Mouse (Mus musculus) MEL-GATA-1-ER (cell line): ENCODE measurements at regions not wholly inside any gene's neighbourhood (a gene's known extent, or its start where the extent isn't known, plus 50 kb on each side); places are given as distances from the start of the nearest gene placed in this dataset.

Experiments
- DNase-seq: peaks from one replicate; pipeline ENCODE4 v3.0.0-alpha.2; 2012; ENCODE audit warnings: low read depth; ENCODE audit errors: extremely low read depth

GRCm38 (mm10) chr10:97346949-97347348 is 132.5 kb upstream of the Dcn start:
- no peak for DNase-seq

- DNase-seq, result no peak
Measured at GRCm38 (mm10) chr10:97368625-97369024, 110.8 kb upstream of the Dcn start.

GRCm38 (mm10) chr10:97375824-97376223 is 103.6 kb upstream of the Dcn start:
- peak; percentile 21 for DNase-seq

GRCm38 (mm10) chr10:97376376-97376775 is 103.0 kb upstream of the Dcn start:
- DNase-seq, result no peak

- no peak for DNase-seq
Measured at GRCm38 (mm10) chr10:97381586-97381985, 97.8 kb upstream of the Dcn start.

GRCm38 (mm10) chr10:97383881-97384280 is 95.5 kb upstream of the Dcn start:
- no peak for DNase-seq

GRCm38 (mm10) chr10:97387196-97387876 is 92.1 kb upstream of the Dcn start:
- no peak for DNase-seq

GRCm38 (mm10) chr10:97389647-97390590 is 89.5 kb upstream of the Dcn start:
- DNase-seq, result no peak

GRCm38 (mm10) chr10:97397062-97397771 is 82.2 kb upstream of the Dcn start:
- no peak for DNase-seq

GRCm38 (mm10) chr10:97397896-97398295 is 81.5 kb upstream of the Dcn start:
- no peak for DNase-seq

- DNase-seq, result no peak
Measured at GRCm38 (mm10) chr10:97402524-97402923, 76.9 kb upstream of the Dcn start.

GRCm38 (mm10) chr10:97404076-97404787 is 75.2 kb upstream of the Dcn start:
- no peak for DNase-seq

GRCm38 (mm10) chr10:97409181-97409581 is 70.2 kb upstream of the Dcn start:
- DNase-seq, result no peak

GRCm38 (mm10) chr10:97409909-97410308 is 69.5 kb upstream of the Dcn start:
- DNase-seq, result no peak

- no peak for DNase-seq
Measured at GRCm38 (mm10) chr10:97422579-97422978, 56.8 kb upstream of the Dcn start.

- DNase-seq, result no peak
Measured at GRCm38 (mm10) chr10:97423039-97423700, 56.2 kb upstream of the Dcn start.
